Mouse (Mus musculus) erythroblast, embryonic 14.5 days (primary cell): ENCODE results near the gene Hoxd8. TPM values are rescaled to one million over a fixed set of nuclear protein-coding genes. Genes with fewer than 3 reads are reported as not detected.

Source experiments
- H3K27me3 ChIP-seq: 2 replicates; pipeline ENCODE4 v1.6.1; 2012; ENCODE audit warnings: inconsistent platforms; ENCODE audit not compliant: control insufficient read depth
- H3K36me3 ChIP-seq: 2 replicates; pipeline ENCODE4 v1.6.1; 2012; ENCODE audit warnings: mild to moderate bottlenecking, inconsistent platforms; ENCODE audit not compliant: control insufficient read depth
- H3K4me1 ChIP-seq: 2 replicates; pipeline ENCODE4 v1.6.1; 2012; ENCODE audit warnings: inconsistent platforms; ENCODE audit not compliant: control insufficient read depth
- H3K4me3 ChIP-seq: replicated peaks from 2 replicates; pipeline ENCODE3; 2012; ENCODE audit warnings: moderate library complexity, mild to moderate bottlenecking, inconsistent platforms
- H3K9me3 ChIP-seq: 2 replicates; pipeline ENCODE4 v1.6.1; 2012; ENCODE audit warnings: low read length, inconsistent platforms, mixed read lengths; ENCODE audit not compliant: control insufficient read depth
- GATA1 ChIP-seq: IDR thresholded peaks from 2 replicates; pipeline ENCODE4 v1.6.1; 2012; ENCODE audit warnings: low read length, inconsistent platforms, mixed read lengths
- TAL1 ChIP-seq: IDR thresholded peaks from 3 replicates; pipeline ENCODE4 v1.6.1; 2012; ENCODE audit warnings: low read length, inconsistent platforms, mixed read lengths
- polyA plus RNA-seq: library from polyadenylated mRNA; stranded (reverse); fragments of >175 nt; gene quantifications from 2 replicates; pipeline ENCODE4 v1.2.3, GENCODE M21; 2012

The Hoxd8 gene
- polyA plus RNA-seq, 1 experiment: not detected

DNA sequence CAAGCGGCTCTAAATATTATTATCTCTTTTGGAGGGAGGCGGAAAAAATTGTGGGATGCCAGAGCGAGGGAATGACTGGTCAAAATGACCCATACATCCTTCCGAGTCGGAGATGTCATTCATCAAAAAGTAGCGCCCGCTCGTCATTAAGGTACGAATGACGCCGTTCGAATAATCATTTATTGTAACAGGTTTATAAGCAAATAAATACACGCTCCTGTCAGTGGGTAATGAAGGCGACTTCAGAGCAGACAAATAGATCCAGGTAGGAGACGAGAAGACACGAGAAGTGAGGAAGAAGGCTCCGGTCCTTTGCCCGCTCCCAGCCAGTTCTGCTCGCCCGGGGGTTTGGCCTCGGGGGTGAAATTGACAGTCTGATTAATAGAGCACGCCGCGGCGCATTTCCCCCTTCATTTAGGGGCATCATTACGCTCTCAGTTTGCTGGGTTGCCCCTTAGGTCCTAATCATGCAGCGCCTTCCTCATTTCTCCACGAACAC lies 44.9 kb upstream of the Hoxd8 start, which contains the start of gene Evx2:
Gene Evx2 (minus strand): TSS at position 51 of the 499 bp plus-strand sequence.
- Histone ChIP-seq H3K9me3 (peaks cover 11% of the 10 kb centered on the region), H3K4me3 (no peak within 1 kb of the TSS), H3K27me3 (peaks cover 100% of the 10 kb centered on the region), H3K36me3 (no peaks in the 10 kb centered on the region), H3K4me1 (no peaks in the 10 kb centered on the region)
- no peak for TF ChIP-seq GATA1
- TF ChIP-seq TAL1: no peak

DNA sequence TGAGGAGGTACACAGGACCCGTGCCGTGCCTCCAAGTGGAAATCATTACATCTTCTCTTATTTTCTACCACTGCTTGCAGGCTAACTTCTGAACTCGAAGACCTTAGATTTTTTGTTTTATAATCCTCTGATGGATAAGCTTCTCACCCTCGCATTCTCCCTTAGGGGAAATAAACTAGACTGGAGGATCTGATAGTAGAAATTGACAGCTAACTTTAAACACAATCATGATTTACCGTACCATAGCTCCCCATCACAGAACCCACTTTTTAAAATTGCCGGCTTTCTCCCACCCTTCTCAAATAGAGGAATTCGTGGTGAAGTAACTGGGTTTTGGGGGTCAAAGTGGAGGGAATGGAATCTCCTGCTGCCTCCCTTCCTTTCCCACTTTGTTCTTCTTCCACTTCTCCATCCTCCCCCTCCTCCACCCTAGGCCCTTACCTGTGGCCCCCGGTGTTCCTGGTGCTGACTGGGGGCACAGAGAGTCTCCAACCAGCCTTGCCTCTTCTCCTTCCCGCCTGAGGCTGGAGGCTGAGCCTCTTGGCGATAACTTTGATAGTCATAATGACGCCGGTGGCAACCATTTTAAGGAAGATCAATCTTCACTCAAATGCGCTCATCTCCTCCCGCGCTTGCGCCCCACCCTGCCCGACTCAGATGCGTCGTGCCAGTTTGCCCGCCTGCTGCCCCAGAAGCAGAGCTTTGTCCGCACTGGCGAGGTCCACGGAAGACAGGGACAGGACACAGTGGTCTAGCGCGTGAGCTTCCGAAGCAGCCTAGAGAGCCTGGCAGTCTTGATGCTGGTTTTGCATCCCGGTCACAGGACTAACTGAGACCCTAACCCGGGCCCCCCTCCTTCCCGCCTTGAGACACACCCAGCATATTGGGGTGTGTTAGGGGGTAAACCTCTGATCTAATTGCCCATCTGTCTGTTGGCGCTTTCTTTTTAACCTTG lies 43.7 kb upstream of the Hoxd8 start:
- peaks cover 11% of the 10 kb centered on the region for H3K9me3 ChIP-seq
- H3K4me3 ChIP-seq: no peak overlapping the region
- TF ChIP-seq TAL1: no peak
- no peak for TF ChIP-seq GATA1
- H3K4me1 ChIP-seq: no peaks in the 10 kb centered on the region
- no peaks in the 10 kb centered on the region for H3K36me3 ChIP-seq
- H3K27me3 ChIP-seq: peaks cover 100% of the 10 kb centered on the region

DNA sequence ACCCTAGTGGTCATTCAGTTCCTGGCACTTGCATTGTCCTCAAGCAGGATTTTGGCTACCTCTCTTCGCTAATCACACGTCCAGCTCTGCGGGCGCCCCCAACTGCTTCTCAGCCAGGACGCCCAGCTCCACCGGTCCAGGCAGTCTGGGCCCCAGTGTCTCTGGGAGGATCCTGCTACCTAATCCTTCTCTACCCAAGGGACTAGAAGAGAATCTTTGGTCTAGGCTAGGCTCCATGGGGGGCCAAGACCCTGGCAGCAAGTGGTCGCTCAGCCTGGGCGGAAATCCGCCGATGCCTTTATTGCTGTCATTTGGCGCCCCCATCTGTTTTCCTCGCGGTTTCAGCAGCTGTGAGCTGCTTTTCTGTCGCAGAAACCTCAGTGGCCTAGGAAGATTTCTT lies 42.7 kb upstream of the Hoxd8 start:
- Histone ChIP-seq H3K27me3 (peaks cover 100% of the 10 kb centered on the region), H3K4me1 (no peaks in the 10 kb centered on the region)
- TF ChIP-seq TAL1: no peak
- no peak for TF ChIP-seq GATA1

DNA sequence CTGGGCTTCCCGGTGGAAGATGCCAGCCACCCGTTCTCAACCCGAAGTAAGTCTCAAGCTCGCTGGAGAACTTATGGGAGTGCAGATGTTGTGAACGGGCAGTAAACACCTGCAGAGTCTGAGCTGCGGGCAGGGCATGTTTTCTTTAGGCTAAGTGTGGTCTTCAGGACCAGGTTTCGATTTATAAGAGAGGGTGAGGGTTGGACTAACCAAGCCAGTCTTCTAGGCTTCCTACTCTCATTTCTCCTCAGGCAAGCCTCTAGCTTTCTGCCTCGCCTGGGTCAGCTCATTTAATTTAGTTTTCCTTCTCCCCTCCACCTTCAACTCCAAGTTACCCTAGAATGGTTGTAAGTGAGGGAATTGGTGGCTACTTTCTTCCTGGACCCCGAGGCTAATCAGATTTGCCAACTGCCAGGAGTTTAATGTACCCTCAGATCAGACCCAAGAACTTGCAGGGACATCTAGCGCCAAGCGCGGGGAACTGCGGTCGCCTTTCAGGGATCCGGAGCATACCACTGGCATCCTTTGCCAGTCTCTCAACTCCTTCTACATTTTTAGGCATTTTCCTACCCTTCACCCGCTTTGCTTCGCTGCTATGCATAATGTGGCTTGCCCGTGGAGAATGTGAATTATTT lies 41.0 kb upstream of the Hoxd8 start:
- Histone ChIP-seq H3K4me3 (no peak overlapping the region), H3K36me3 (no peaks in the 10 kb centered on the region), H3K4me1 (no peaks in the 10 kb centered on the region), H3K9me3 (peaks cover 4% of the 10 kb centered on the region; the same call in 1 of the 2 replicates), H3K27me3 (peaks cover 99% of the 10 kb centered on the region)
- TF ChIP-seq TAL1 (no peak), GATA1 (no peak)

More for the DNA sequence above, 42.7 kb upstream of the Hoxd8 start:
- no peak overlapping the region for H3K4me3 ChIP-seq
- H3K36me3 ChIP-seq: no peaks in the 10 kb centered on the region
- peaks cover 6% of the 10 kb centered on the region; the same call in 1 of the 2 replicates for H3K9me3 ChIP-seq

GRCm38 (mm10) chr2:74666411-74666810 lies 38.0 kb upstream of the Hoxd8 start:
- Histone ChIP-seq H3K4me1 (no peaks in the 10 kb centered on the region), H3K36me3 (no peaks in the 10 kb centered on the region), H3K4me3 (no peak overlapping the region), H3K9me3 (peaks cover 6% of the 10 kb centered on the region; the same call in 1 of the 2 replicates), H3K27me3 (peaks cover 99% of the 10 kb centered on the region)
- TF ChIP-seq TAL1: no peak
- no peak for TF ChIP-seq GATA1

- H3K36me3 ChIP-seq: no peaks in the 10 kb centered on the region
- peaks cover 99% of the 10 kb centered on the region for H3K27me3 ChIP-seq
- peaks cover 6% of the 10 kb centered on the region; the same call in 1 of the 2 replicates for H3K9me3 ChIP-seq
- TF ChIP-seq TAL1: no peak
- no peak for TF ChIP-seq GATA1
- H3K4me1 ChIP-seq: no peaks in the 10 kb centered on the region
- no peak overlapping the region for H3K4me3 ChIP-seq
These were observed 37.1 kb upstream of the Hoxd8 start for GRCm38 (mm10) chr2:74667191-74667841.

- TF ChIP-seq TAL1 (no peak), GATA1 (no peak)
- H3K4me1 ChIP-seq: no peaks in the 10 kb centered on the region
- H3K4me3 ChIP-seq: no peak within 1 kb of the TSS
- H3K9me3 ChIP-seq: peaks cover 6% of the 10 kb centered on the region; the same call in 1 of the 2 replicates
- H3K36me3 ChIP-seq: no peaks in the 10 kb centered on the region
- peaks cover 99% of the 10 kb centered on the region for H3K27me3 ChIP-seq
These were observed 36.5 kb upstream of the Hoxd8 start, which contains the start of gene Hoxd13 for GRCm38 (mm10) chr2:74667842-74668357. TSS of gene Hoxd13 (plus strand) at chr2:74668310.

DNA sequence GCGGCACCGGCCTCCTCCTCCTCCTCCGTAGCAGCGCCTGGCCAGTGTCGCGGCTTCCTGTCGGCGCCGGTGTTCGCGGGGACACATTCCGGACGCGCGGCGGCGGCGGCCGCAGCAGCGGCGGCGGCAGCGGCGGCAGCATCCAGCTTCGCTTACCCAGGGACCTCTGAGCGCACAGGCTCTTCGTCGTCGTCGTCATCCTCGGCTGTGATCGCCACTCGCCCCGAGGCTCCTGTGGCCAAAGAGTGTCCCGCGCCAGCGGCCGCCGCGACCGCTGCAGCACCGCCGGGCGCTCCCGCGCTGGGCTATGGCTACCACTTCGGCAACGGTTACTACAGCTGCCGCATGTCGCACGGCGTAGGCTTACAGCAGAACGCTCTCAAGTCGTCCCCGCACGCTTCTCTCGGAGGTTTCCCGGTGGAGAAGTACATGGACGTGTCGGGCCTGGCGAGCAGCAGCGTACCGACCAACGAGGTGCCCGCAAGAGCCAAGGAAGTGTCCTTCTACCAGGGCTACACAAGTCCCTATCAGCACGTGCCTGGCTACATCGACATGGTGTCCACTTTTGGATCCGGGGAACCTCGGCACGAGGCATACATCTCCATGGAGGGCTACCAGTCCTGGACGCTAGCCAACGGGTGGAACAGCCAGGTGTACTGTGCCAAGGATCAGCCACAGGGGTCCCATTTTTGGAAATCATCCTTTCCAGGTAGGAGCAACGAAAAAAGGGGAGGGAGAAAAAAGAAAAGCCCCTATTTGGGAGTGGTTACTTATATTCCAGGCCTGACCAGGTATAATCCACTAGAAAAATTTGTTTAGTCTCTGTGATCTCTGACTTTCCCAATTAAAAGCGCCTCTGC lies 35.8 kb upstream of the Hoxd8 start:
- Histone ChIP-seq H3K4me1 (no peaks in the 10 kb centered on the region), H3K9me3 (peaks cover 6% of the 10 kb centered on the region; the same call in 1 of the 2 replicates), H3K27me3 (peaks cover 99% of the 10 kb centered on the region), H3K36me3 (no peaks in the 10 kb centered on the region), H3K4me3 (no peak overlapping the region)
- TF ChIP-seq TAL1: no peak
